Mouse (Mus musculus): Measurements from ENCODE around the gene Il17c. TPM values are rescaled to one million over a fixed set of nuclear protein-coding genes. Genes with fewer than 3 reads are reported as not detected.

The Il17c gene
- polyA plus RNA-seq (2012) = not detected in 2 replicates

- Histone ChIP-seq H3K4me1 (ENCODE audit: control insufficient read depth) (peaks cover 8% of the 10 kb centered on the region), H3K27me3 (ENCODE audit: control insufficient read depth) (no peaks in the 10 kb centered on the region), H3K4me3 (replicated peaks) (no peak within 1 kb of the TSS), H3K9me3 (ENCODE audit: control insufficient read depth, low read length) (no peaks in the 10 kb centered on the region), H3K36me3 (ENCODE audit: control insufficient read depth) (peaks cover 26% of the 10 kb centered on the region)
- TF ChIP-seq TAL1 (IDR thresholded peaks at IDR 0.05; ENCODE audit: low read length) (no peak), GATA1 (IDR thresholded peaks at IDR 0.05; ENCODE audit: low read length) (no peak)
These were observed at the start of gene Il17c for GRCm38 (mm10) chr8:122421376-122422070. Il17c (plus strand) TSS chr8:122422020.

GRCm38 (mm10) chr8:122375320-122375719, 46.5 kb upstream of the Il17c start:
- no peak for TF ChIP-seq TAL1 (IDR thresholded peaks at IDR 0.05; ENCODE audit: low read length)
- TF ChIP-seq GATA1 (IDR thresholded peaks at IDR 0.05; ENCODE audit: low read length) = no peak
- H3K4me1 ChIP-seq (ENCODE audit: control insufficient read depth) = peaks cover 61% of the 10 kb centered on the region
- H3K27me3 ChIP-seq (ENCODE audit: control insufficient read depth) = no peaks in the 10 kb centered on the region
- H3K4me3 ChIP-seq (replicated peaks) = peak overlapping the region; percentile 97
- H3K9me3 ChIP-seq (ENCODE audit: control insufficient read depth, low read length) = no peaks in the 10 kb centered on the region
- H3K36me3 ChIP-seq (ENCODE audit: control insufficient read depth) = peaks cover 33% of the 10 kb centered on the region

- peaks cover 38% of the 10 kb centered on the region for H3K36me3 ChIP-seq (ENCODE audit: control insufficient read depth)
- no peaks in the 10 kb centered on the region for H3K9me3 ChIP-seq (ENCODE audit: control insufficient read depth, low read length)
- peak overlapping the region; percentile 97 for H3K4me3 ChIP-seq (replicated peaks)
- TF ChIP-seq GATA1 (IDR thresholded peaks at IDR 0.05; ENCODE audit: low read length) (no peak), TAL1 (IDR thresholded peaks at IDR 0.05; ENCODE audit: low read length) (no peak)
- H3K27me3 ChIP-seq (ENCODE audit: control insufficient read depth) = no peaks in the 10 kb centered on the region
- H3K4me1 ChIP-seq (ENCODE audit: control insufficient read depth) = peaks cover 63% of the 10 kb centered on the region
These were observed 46.0 kb upstream of the Il17c start for GRCm38 (mm10) chr8:122375751-122376364.

- peak within 1 kb of the TSS; percentile 97 for H3K4me3 ChIP-seq (replicated peaks)
- H3K4me1 ChIP-seq (ENCODE audit: control insufficient read depth) = peaks cover 65% of the 10 kb centered on the region
- no peaks in the 10 kb centered on the region for H3K9me3 ChIP-seq (ENCODE audit: control insufficient read depth, low read length)
- no peaks in the 10 kb centered on the region for H3K27me3 ChIP-seq (ENCODE audit: control insufficient read depth)
- H3K36me3 ChIP-seq (ENCODE audit: control insufficient read depth) = peaks cover 44% of the 10 kb centered on the region
- TF ChIP-seq TAL1 (IDR thresholded peaks at IDR 0.05; ENCODE audit: low read length) (no peak), GATA1 (IDR thresholded peaks at IDR 0.05; ENCODE audit: low read length) (no peak)
These were observed 45.2 kb upstream of the Il17c start, which contains the start of gene Zc3h18 for GRCm38 (mm10) chr8:122376365-122377231. Zc3h18 (plus strand) TSS chr8:122376609.

- TF ChIP-seq GATA1 (IDR thresholded peaks at IDR 0.05; ENCODE audit: low read length) = no peak
- no peak for TF ChIP-seq TAL1 (IDR thresholded peaks at IDR 0.05; ENCODE audit: low read length)
- no peaks in the 10 kb centered on the region for H3K27me3 ChIP-seq (ENCODE audit: control insufficient read depth)
- H3K4me1 ChIP-seq (ENCODE audit: control insufficient read depth) = peaks cover 29% of the 10 kb centered on the region
- no peak overlapping the region for H3K4me3 ChIP-seq (replicated peaks)
- H3K36me3 ChIP-seq (ENCODE audit: control insufficient read depth) = peaks cover 95% of the 10 kb centered on the region
- H3K9me3 ChIP-seq (ENCODE audit: control insufficient read depth, low read length) = no peaks in the 10 kb centered on the region
These were observed 38.8 kb upstream of the Il17c start for GRCm38 (mm10) chr8:122383039-122383438.

- H3K4me1 ChIP-seq (ENCODE audit: control insufficient read depth) = peaks cover 2% of the 10 kb centered on the region
- H3K9me3 ChIP-seq (ENCODE audit: control insufficient read depth, low read length) = peaks cover 9% of the 10 kb centered on the region
- no peak overlapping the region for H3K4me3 ChIP-seq (replicated peaks)
- TF ChIP-seq GATA1 (IDR thresholded peaks at IDR 0.05; ENCODE audit: low read length) = no peak
- TF ChIP-seq TAL1 (IDR thresholded peaks at IDR 0.05; ENCODE audit: low read length) = no peak
- H3K36me3 ChIP-seq (ENCODE audit: control insufficient read depth) = peaks cover 97% of the 10 kb centered on the region
- no peaks in the 10 kb centered on the region for H3K27me3 ChIP-seq (ENCODE audit: control insufficient read depth)
These were observed 32.5 kb upstream of the Il17c start for GRCm38 (mm10) chr8:122389357-122389756.

GRCm38 (mm10) chr8:122390758-122391157, 31.1 kb upstream of the Il17c start:
- H3K27me3 ChIP-seq (ENCODE audit: control insufficient read depth) = no peaks in the 10 kb centered on the region
- no peak overlapping the region for H3K4me3 ChIP-seq (replicated peaks)
- peaks cover 9% of the 10 kb centered on the region for H3K9me3 ChIP-seq (ENCODE audit: control insufficient read depth, low read length)
- H3K4me1 ChIP-seq (ENCODE audit: control insufficient read depth) = no peaks in the 10 kb centered on the region; the same call in none of the 2 replicates
- TF ChIP-seq GATA1 (IDR thresholded peaks at IDR 0.05; ENCODE audit: low read length) (no peak), TAL1 (IDR thresholded peaks at IDR 0.05; ENCODE audit: low read length) (no peak)
- peaks cover 97% of the 10 kb centered on the region for H3K36me3 ChIP-seq (ENCODE audit: control insufficient read depth)

- H3K4me1 ChIP-seq (ENCODE audit: control insufficient read depth) = no peaks in the 10 kb centered on the region; the same call in 1 of the 2 replicates
- H3K9me3 ChIP-seq (ENCODE audit: control insufficient read depth, low read length) = peaks cover 6% of the 10 kb centered on the region
- H3K36me3 ChIP-seq (ENCODE audit: control insufficient read depth) = peaks cover 92% of the 10 kb centered on the region
- TF ChIP-seq TAL1 (IDR thresholded peaks at IDR 0.05; ENCODE audit: low read length) (no peak), GATA1 (IDR thresholded peaks at IDR 0.05; ENCODE audit: low read length) (no peak)
- H3K4me3 ChIP-seq (replicated peaks) = no peak overlapping the region
- H3K27me3 ChIP-seq (ENCODE audit: control insufficient read depth) = no peaks in the 10 kb centered on the region
These were observed 28.1 kb upstream of the Il17c start for GRCm38 (mm10) chr8:122393717-122394116.

GRCm38 (mm10) chr8:122395291-122395690, 26.5 kb upstream of the Il17c start:
- H3K36me3 ChIP-seq (ENCODE audit: control insufficient read depth) = peaks cover 94% of the 10 kb centered on the region
- no peaks in the 10 kb centered on the region; the same call in 1 of the 2 replicates for H3K4me1 ChIP-seq (ENCODE audit: control insufficient read depth)
- H3K27me3 ChIP-seq (ENCODE audit: control insufficient read depth) = no peaks in the 10 kb centered on the region
- H3K9me3 ChIP-seq (ENCODE audit: control insufficient read depth, low read length) = no peaks in the 10 kb centered on the region
- TF ChIP-seq GATA1 (IDR thresholded peaks at IDR 0.05; ENCODE audit: low read length) = no peak
- H3K4me3 ChIP-seq (replicated peaks) = no peak overlapping the region
